30 mouse cellular contexts compared by ENCODE assay signal in the genomic region with DNA sequence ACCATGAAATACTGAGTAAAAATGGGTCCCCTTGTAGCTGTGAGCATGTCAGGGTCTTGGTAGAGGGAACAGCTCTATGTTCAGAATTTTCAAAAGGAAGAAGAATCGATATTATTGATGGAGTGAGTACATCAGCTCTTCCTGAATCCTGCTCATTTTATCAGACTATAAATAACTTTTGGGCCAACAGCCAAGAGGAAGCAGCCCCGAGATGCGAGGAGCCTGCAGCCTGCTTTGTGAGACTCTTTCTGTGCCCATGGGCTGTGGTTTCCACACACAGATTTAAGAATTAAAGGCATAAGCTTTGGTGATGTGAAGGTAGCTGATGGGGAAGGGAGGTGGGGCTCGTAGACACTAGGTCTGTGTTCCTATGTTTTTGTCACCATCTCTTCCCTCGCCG.
"Had no signal": no experiment of that assay in that cellular context is flagged by ENCODE, and none has a peak within 500 bp of the region (broad histone marks: within the 10 kb centered on the region; RNA-seq: fewer than 3 reads in every experiment).

No protein-coding gene starts in this region.

- H3K9me3 ChIP-seq: limb, embryonic 10.5 days; limb, embryonic 12.5 days; limb, embryonic 13.5 days; limb, embryonic 15.5 days; liver, embryonic 12.5 days; liver, embryonic 13.5 days; liver, embryonic 15.5 days; lung, embryonic 15.5 days; megakaryocyte, embryonic 14.5 days; midbrain, embryonic 10.5 days; midbrain, embryonic 12.5 days; midbrain, embryonic 13.5 days; midbrain, embryonic 15.5 days; neural tube, embryonic 12.5 days had no signal

- H3K27me3 ChIP-seq: liver, embryonic 15.5 days; midbrain, embryonic 15.5 days had no signal

- H3K27ac ChIP-seq: limb, embryonic 10.5 days; limb, embryonic 12.5 days; limb, embryonic 13.5 days; limb, embryonic 15.5 days; liver, embryonic 12.5 days; liver, embryonic 13.5 days; liver, embryonic 14.5 days; liver, embryonic 15.5 days; lung, embryonic 15.5 days; macrophage; midbrain, embryonic 12.5 days; midbrain, embryonic 13.5 days; midbrain, embryonic 15.5 days; neural tube, embryonic 12.5 days had no signal

- H3K36me3 ChIP-seq: limb, embryonic 10.5 days; limb, embryonic 12.5 days; limb, embryonic 13.5 days; limb, embryonic 15.5 days; liver, embryonic 12.5 days; liver, embryonic 13.5 days; liver, embryonic 15.5 days; lung, embryonic 15.5 days; midbrain, embryonic 10.5 days; midbrain, embryonic 12.5 days; midbrain, embryonic 13.5 days; midbrain, embryonic 15.5 days; neural tube, embryonic 12.5 days had no signal

- ATAC-seq: liver, embryonic 12.5 days; liver, postnatal 0 days; lung, postnatal 0 days; midbrain, embryonic 13.5 days; midbrain, embryonic 15.5 days; midbrain, embryonic 16.5 days had no signal

- H3K4me3 ChIP-seq: limb, embryonic 10.5 days; limb, embryonic 12.5 days; limb, embryonic 13.5 days; limb, embryonic 15.5 days; liver, embryonic 12.5 days; liver, embryonic 13.5 days; liver, embryonic 15.5 days; lung, embryonic 15.5 days; megakaryocyte, embryonic 14.5 days; midbrain, embryonic 10.5 days; midbrain, embryonic 12.5 days; midbrain, embryonic 13.5 days; midbrain, embryonic 15.5 days; myocyte; neural tube, embryonic 12.5 days had no signal

- H3K4me2 ChIP-seq: limb, embryonic 12.5 days; limb, embryonic 13.5 days; limb, embryonic 15.5 days; liver, embryonic 11.5 days; liver, embryonic 12.5 days; liver, embryonic 13.5 days; liver, embryonic 15.5 days; lung, embryonic 15.5 days; midbrain, embryonic 11.5 days; midbrain, embryonic 12.5 days; midbrain, embryonic 13.5 days; midbrain, embryonic 15.5 days; neural tube, embryonic 12.5 days had no signal

- H3K4me1 ChIP-seq: limb, embryonic 10.5 days; limb, embryonic 12.5 days; limb, embryonic 13.5 days; limb, embryonic 15.5 days; liver, embryonic 12.5 days; liver, embryonic 13.5 days; liver, embryonic 15.5 days; megakaryocyte, embryonic 14.5 days; midbrain, embryonic 15.5 days had no signal

- DNase-seq: left cerebral cortex, postnatal 4 days; liver; liver, embryonic 13.5 days; liver, postnatal 0 days; lung, adult 18-20 months; lung, adult 2 months; lung, postnatal 10 days; lung, postnatal 36 days; lung, postnatal 4 days; midbrain, embryonic 14.5 days had no signal

- H3K9ac ChIP-seq: limb, embryonic 12.5 days; limb, embryonic 13.5 days; limb, embryonic 15.5 days; liver, embryonic 12.5 days; liver, embryonic 13.5 days; liver, embryonic 14.5 days; liver, embryonic 15.5 days; liver, postnatal 0 days; lung, embryonic 15.5 days; midbrain, embryonic 12.5 days; midbrain, embryonic 13.5 days; midbrain, embryonic 15.5 days; neural tube, embryonic 12.5 days had no signal
